Mouse (Mus musculus): ENCODE measurements at regions not wholly inside any gene's neighbourhood (a gene's known extent, or its start where the extent isn't known, plus 50 kb on each side); places are given as distances from the start of the nearest gene placed in this dataset.

DNA sequence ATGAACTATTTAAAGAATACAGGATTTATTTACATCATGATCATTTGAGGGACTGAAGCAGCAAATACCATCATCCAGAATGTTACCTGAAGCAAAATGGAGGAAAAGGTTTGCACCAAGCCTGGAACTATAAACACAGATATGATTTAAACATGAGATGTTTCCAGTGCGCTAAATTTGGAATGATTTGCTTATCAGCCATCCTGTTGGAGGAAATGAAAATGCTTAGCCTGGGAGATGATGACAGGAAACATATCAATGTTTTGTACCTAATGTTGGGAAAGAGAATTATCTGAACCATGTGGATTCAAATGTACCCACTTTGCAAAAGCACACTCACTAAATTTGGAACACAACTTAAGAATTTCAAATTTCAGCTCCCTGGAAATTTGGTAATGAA is 149.3 kb downstream of the Adgra3 start:
- no peak for DNase-seq (ENCODE audit: low read depth)

- DNase-seq (ENCODE audit: low read depth) = no peak
These were observed 162.7 kb downstream of the Adgra3 start for GRCm38 (mm10) chr5:49896106-49896505.

DNA sequence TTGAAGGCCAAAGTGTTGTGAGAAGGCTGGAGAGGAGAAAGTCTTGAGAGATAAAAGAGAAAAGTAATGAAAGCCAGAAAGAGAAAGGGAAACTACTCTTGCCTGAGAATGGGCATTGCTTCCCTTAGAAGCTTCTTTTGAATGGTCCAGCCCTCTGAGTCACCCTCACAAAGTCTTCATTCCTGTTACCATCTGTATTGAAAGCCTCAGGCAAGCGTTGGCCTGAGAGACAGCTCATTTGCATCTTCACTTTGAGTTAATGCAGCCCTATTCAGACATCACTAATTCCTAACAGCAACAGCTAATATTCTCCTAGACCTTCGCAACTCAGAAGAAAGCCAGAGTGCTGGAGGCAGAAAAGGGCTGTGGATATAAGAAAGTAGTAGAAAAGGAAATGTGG is 178.4 kb downstream of the Adgra3 start:
- no peak for DNase-seq (ENCODE audit: low read depth)

DNA sequence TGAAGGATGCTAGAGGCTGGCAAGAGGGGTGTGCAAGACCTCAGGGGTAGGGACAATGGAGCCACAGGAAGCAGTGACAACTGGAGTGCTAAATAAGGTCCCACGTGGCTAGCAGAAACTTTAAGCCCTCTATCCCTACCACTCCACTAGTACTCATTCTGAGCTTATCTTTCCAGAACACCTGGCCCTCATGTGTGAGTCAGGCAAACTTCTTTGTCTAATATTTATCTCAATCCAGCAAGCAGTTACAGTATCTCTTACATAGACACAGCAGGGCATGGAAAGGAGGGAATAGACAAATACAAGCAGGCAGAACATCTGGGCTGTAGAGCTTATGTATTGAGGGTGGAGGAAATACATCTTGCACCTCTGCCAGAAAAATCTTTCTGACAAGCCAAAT is 182.6 kb downstream of the Adgra3 start:
- no peak for DNase-seq (ENCODE audit: low read depth)

DNA sequence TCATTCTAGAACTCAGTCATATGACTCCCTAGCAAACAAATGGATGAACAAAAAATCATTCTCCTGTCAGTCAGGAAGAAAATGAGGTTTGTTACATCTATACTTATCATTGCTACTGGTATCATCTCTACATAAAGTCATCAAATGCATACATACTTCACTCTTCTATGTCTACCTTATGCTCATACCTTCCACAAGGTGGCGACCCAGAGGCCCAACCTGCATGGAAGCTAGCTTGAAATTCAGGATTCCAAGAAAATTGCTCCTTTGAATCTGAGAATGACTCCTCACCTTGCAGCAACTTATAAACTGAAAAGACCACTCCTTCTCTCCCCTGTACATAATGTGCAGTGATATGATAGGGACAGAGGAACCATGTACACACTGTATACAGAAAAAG is 201.6 kb downstream of the Adgra3 start:
- DNase-seq (ENCODE audit: low read depth) = peak; percentile 22

GRCm38 (mm10) chr5:49856036-49856435 is 202.8 kb downstream of the Adgra3 start:
- DNase-seq (ENCODE audit: low read depth) = no peak

GRCm38 (mm10) chr5:49848680-49849079 is 210.1 kb downstream of the Adgra3 start:
- no peak for DNase-seq (ENCODE audit: low read depth)

- DNase-seq (ENCODE audit: low read depth) = no peak
These were observed 210.6 kb downstream of the Adgra3 start for GRCm38 (mm10) chr5:49848174-49848573.

DNA sequence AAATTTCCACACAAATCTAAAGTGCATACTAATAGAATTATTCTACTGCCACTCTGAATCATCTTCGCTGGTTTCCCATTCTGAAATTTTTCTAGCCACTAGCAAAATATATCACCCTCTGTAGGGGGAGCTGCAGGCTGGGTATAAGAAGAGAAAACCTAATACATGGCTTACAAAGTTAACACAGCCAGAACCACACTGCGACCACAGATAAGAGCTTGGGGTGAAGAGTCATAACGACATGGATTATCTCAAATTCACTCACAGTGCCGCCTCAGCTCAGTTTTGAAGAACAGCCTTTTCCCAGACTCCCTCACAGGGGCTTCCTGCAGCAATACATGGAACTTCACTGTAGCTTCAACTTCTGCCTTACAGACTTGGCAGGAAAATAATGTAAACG is 240.0 kb downstream of the Adgra3 start:
- peak; percentile 15 for DNase-seq (ENCODE audit: low read depth)

DNA sequence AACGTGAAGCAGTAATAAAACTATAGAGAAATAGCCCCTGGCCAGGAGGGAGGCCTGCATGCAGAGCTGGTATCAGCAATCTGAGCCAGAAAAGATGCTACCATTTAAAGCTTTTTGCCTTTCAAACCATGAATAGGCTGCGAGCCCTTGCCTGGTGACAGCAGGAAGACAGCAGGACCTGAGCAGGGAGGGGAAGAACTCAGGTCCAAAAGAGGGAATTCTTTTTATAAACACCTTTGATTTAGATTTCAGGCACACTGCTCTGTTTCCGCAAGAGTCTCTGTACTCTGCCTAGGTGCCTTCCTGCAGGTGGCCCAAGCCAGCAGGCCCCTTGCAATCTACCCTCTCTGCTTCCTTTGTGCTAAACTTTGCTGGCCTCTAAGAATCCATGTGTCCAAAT is 242.1 kb downstream of the Adgra3 start:
- DNase-seq (ENCODE audit: low read depth) = no peak

DNA sequence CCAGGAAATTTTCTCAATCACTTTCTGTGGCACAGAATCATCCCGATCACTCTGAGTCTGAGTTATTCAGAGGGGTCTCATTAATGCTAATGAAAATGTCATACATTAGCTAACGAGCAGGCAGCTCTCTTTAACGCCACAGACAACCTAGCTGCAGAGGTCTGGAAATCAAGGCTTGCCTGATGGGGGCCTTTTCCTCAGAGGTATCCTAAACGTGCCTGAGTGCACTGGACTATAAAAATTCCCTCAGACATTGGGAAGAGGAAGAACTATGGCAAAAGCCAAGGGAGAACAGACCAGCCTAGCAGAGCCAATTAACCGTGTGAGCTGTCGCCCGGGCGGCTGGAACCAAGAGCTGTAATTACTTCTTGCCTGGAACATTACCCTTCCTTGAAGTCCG is 245.5 kb downstream of the Adgra3 start:
- DNase-seq (ENCODE audit: low read depth) = no peak

DNA sequence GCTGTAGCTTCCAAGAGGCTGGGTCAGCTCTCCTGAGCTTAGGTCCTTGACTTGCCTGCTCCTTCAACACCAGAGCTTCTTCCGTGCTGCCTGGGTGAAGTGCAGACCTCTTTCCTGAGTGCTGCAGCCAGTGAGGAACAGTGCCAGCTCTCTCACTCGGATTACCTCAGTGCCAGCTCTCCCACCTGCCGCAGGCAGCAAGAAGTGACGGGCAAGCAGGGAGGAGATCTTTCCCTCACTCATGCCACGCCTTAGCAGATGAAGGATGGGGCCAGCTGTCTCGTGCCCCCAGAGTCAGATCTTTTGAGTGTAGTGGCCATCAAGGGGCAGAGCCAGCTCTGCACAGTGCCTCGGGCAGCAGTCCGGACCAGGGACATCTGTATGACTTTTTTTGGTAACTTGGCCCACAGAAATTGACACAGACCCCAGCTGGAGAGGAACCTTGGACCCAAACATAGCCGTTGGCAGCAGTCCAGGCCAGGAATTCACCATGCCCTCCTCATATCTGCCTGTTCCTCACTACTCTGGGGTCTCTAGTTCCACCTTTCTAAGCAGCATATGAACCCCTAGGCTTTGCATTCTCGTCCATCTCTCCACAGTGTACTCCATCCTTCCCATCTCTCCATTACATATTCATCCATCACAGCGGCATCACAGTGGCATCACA is 263.9 kb upstream of the Kcnip4 start:
- DNase-seq (ENCODE audit: low read depth) = no peak

DNA sequence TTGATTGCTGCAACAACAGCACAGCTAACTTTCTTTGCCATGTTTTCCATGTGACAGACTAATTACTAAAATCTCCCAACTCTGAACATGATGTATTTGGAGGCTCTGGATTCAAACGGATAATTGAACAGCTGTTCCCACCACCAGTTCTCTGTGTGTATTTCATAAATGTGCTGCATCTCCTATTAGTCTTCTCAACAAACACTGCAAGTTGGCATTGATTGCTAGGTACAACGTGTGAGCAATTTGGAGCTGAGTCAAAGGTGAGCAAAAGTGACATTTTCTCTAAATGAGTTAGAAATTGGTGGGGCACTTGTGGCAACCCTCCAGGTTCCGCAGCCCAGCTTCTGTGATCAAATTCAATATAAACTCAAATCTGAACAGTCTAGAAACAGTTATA is 259.0 kb upstream of the Kcnip4 start:
- no peak for DNase-seq (ENCODE audit: low read depth)

DNA sequence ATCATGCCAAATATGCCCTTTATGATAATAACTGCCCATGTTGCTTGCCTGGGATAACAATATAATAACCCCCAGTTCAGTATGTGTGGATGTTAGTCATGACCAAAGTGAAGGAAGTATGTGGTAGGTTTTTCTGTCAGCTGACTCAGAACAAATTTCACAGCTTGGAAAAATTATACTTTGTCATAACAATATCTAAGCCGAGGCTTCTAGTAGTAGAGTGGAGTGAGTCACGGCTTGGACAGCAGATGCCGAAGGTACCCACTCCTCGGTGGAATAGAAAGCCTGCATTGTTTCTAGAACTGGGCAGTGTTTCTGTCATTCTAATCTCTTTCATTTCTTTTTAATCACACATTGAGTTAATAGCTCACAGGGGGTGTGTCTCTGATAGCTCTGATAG is 236.3 kb upstream of the Kcnip4 start:
- DNase-seq (ENCODE audit: low read depth) = no peak

- DNase-seq (ENCODE audit: low read depth) = no peak
These were observed 230.8 kb upstream of the Kcnip4 start for GRCm38 (mm10) chr5:49755531-49755930.

DNA sequence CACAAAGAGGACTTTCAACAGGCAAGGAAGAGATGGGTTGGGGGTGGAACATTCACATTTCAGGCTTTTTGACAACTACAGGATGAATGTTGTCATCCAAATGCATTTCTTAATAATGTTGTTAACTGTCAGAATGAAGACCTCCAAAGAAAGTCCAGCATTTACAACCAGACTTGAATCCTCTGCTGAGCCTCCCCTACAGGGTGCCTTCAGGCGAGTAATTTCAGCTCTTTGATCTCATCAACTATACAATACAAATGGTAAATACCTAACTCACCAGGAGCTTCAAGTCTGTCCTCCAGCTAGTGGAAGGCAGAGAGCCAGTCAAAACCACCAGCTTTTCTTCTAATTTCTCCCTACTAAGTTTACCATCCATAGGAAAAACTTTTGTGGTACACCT is 187.9 kb upstream of the Kcnip4 start:
- no peak for DNase-seq (ENCODE audit: low read depth)

- DNase-seq (ENCODE audit: low read depth) = no peak
These were observed 157.4 kb upstream of the Kcnip4 start for GRCm38 (mm10) chr5:49682156-49682555.

DNA sequence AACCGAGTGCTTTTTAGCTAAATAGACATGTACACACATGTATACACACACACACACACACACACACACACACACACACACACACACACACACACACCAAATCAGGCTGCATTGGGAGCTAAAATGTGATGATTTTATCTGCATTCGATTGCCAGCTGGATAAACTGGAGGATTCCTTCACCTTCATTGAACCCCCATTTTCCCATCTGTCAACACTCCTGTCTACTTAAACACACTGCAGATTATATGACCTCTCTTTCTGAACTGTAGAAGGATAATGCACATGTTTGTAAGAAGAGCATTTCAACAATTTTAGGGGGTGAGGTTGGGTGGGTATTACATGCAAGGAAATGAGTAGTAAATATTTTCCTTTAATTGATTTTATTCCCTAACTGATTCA is 156.8 kb upstream of the Kcnip4 start:
- no peak for DNase-seq (ENCODE audit: low read depth)

DNA sequence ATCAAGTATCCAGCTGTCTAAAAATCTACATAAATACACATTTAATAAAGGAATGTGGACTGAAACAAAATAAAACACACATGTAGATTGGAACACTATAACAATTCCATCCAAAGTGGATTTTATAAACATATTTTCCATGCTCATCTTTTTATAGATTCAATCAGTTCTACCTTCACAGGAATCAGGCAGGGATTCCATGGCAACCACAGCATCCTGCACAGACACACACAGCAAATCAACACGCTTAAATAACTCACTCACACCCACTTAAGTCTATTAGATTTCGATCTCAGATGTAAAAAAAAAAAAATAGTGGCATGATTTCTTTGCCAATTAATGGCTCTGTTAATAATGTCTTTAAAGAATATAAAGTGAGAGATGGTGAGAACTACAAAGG is 151.2 kb upstream of the Kcnip4 start:
- DNase-seq (ENCODE audit: low read depth) = no peak

- DNase-seq (ENCODE audit: low read depth) = no peak
These were observed 140.5 kb upstream of the Kcnip4 start for GRCm38 (mm10) chr5:49665196-49665595.

DNA sequence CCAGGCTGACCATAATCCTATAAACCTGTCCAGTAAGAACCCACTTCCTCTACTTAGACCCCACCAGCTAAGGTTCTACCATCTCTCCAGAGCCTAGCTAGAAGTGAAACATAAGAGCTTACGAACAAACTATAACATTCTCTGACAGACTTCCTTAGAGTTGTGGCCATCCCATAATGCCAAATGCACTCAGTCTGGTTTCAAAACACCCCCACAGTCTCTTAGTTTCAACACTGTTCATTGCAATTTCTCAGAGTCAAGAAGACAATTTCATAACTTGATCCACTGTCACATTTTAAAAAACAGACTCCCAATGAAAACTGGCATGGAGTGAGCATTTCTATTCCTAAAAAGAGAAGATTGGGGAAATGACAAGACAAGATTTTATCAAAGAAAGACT is 139.2 kb upstream of the Kcnip4 start:
- no peak for DNase-seq (ENCODE audit: low read depth)

- no peak for DNase-seq (ENCODE audit: low read depth)
These were observed 137.4 kb upstream of the Kcnip4 start for GRCm38 (mm10) chr5:49662096-49662495.

GRCm38 (mm10) chr5:49660598-49660997 is 135.9 kb upstream of the Kcnip4 start:
- DNase-seq (ENCODE audit: low read depth) = no peak

DNA sequence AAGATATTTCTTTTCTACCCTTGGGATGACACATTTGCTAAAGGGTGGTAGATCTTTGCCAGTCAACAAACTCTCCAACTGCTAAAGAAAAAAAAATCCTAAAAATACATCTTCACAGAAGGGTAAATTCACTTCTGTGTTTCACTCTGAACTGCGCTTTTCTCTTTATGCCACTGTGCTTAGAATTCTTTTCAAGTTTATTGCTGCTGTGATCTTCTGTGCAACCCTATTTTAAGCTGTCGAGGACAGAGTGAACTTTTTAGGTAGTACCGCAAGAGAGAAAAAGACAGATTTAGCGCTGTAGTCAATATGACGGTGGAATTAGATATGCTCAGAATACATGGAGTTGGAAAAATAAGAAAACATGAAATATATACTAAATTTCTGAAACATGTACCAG is 126.2 kb upstream of the Kcnip4 start:
- no peak for DNase-seq (ENCODE audit: low read depth)

DNA sequence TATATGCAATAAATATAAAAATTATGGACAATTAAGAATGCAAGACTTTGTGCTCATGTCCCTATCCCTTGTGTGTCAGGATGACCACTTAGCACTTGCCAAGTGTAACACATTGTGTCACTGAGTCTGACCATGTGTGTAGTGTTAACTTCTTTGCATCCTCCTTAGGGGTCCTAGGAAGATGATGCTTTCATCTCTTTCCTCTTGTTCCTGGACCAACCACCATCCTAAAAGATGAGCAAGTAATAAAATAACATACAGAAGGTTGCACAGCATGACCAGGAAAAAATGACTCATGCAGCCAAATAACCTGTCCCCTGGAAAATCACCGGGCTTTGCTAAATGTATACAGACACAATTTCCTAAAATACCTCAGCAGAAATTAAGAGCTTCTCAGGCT is 121.1 kb upstream of the Kcnip4 start:
- no peak for DNase-seq (ENCODE audit: low read depth)
